Mouse (Mus musculus): ENCODE data around the gene Heg1. TPM values are rescaled to one million over a fixed set of nuclear protein-coding genes. Genes with fewer than 3 reads are reported as not detected.
A peak's percentile ranks its signal among the peaks of the same experiment; 100 is the strongest.

Heg1 gene
- polyA plus RNA-seq, 1 experiment from 2014 or later: 15.9 TPM

DNA sequence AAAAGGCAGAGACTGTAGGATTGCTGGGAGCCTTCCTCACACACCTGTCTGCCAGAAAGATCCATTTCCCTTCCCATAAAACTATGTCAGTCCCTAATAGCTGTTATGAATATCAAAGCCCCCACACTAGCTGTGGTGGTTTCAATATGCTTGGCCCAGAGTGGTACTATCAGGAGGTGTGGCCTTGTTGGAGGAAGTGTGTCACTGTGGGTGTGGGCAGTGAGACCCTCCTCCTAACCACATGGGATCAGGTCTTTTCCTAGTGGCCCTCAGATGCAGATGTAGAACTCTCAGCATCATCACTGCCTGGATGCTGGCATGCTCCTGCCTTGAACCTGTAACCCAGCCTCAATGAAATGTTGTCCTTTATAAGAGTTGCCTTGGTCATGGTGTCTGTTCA lies 2.5 kb upstream of the Heg1 start:
- ATAC-seq (ENCODE audit: low FRiP score, low TSS enrichment) (no peak), DNase-seq (no peak)
- no peak overlapping the region for H3K4me3 ChIP-seq (replicated peaks; ENCODE audit: low read depth, low read length)
- no peaks in the 10 kb centered on the region for H3K27me3 ChIP-seq (ENCODE audit: control insufficient read depth, insufficient read depth, low read length)
- peaks cover 13% of the 10 kb centered on the region for H3K4me1 ChIP-seq (ENCODE audit: control insufficient read depth, insufficient read depth, low read length)
- H3K36me3 ChIP-seq (ENCODE audit: control insufficient read depth, insufficient read depth, low read length): no peaks in the 10 kb centered on the region
- H3K9ac ChIP-seq (replicated peaks; ENCODE audit: low read length): no peak overlapping the region
- no peaks in the 10 kb centered on the region for H3K9me3 ChIP-seq (ENCODE audit: control insufficient read depth, low read length)
- no peak overlapping the region for H3K27ac ChIP-seq (replicated peaks; ENCODE audit: low read depth, low read length)
- H3K4me2 ChIP-seq (ENCODE audit: low read length): no peak overlapping the region

GRCm38 (mm10) chr16:33682651-33683050 lies 1.5 kb upstream of the Heg1 start:
- Histone ChIP-seq H3K36me3 (ENCODE audit: control insufficient read depth, insufficient read depth, low read length) (no peaks in the 10 kb centered on the region), H3K4me3 (replicated peaks; ENCODE audit: low read depth, low read length) (no peak overlapping the region), H3K4me1 (ENCODE audit: control insufficient read depth, insufficient read depth, low read length) (peaks cover 23% of the 10 kb centered on the region), H3K27ac (replicated peaks; ENCODE audit: low read depth, low read length) (no peak overlapping the region), H3K4me2 (ENCODE audit: low read length) (no peak overlapping the region), H3K27me3 (ENCODE audit: control insufficient read depth, insufficient read depth, low read length) (no peaks in the 10 kb centered on the region), H3K9ac (replicated peaks; ENCODE audit: low read length) (no peak overlapping the region), H3K9me3 (ENCODE audit: control insufficient read depth, low read length) (no peaks in the 10 kb centered on the region)
- no peak for DNase-seq
- WGBS: 70% methylated on average over 3 of the region's 3 CpGs
- no peak for ATAC-seq (ENCODE audit: low FRiP score, low TSS enrichment)

DNA sequence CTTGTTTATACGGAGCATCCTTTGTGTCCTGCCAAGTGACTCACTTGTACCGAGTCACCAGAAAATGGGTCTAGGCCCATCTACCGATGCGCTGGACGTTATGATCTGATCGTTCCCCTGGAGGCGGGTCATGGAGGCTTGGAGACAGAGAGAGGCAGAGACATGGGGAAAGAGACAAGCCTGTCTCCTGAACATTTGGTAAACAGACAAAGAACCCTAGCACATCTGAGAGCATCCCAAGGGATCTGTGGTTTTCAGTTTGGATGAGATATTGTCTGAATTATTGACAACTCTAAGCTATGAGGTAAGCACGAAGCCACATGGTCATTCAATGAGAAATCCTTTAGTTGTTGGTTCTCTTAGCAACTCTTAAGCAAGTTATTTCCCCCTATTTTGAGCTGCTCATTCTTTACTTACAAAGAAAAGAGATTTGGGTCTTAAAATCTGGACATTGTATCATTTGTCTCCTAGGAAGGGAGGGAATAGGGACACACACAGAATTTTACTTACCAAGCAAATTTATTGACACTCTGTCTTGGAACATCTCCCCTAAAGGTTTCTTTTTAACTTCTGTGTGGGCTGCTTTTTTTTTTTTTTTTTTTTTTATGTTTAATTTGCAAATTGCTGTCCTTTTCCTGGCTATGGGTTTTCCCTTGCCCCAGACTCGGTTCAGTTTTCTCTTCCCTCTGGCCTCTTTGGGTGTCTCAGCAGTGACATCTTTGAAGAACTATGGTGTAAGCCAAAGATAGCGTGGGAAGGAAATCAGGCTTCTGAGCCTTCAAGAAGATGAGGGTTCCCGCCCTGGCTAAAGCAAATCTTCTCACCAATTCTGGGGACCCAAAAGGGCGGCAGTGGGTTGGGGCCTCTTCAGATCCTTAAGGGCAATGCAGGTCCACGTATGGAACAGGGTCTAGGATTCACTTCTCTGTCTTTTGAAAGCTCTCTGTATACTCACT lies 686 bp upstream of the Heg1 start:
- peak; percentile 18; the same call in 1 of the 2 replicates for ATAC-seq (ENCODE audit: low FRiP score, low TSS enrichment)

DNA sequence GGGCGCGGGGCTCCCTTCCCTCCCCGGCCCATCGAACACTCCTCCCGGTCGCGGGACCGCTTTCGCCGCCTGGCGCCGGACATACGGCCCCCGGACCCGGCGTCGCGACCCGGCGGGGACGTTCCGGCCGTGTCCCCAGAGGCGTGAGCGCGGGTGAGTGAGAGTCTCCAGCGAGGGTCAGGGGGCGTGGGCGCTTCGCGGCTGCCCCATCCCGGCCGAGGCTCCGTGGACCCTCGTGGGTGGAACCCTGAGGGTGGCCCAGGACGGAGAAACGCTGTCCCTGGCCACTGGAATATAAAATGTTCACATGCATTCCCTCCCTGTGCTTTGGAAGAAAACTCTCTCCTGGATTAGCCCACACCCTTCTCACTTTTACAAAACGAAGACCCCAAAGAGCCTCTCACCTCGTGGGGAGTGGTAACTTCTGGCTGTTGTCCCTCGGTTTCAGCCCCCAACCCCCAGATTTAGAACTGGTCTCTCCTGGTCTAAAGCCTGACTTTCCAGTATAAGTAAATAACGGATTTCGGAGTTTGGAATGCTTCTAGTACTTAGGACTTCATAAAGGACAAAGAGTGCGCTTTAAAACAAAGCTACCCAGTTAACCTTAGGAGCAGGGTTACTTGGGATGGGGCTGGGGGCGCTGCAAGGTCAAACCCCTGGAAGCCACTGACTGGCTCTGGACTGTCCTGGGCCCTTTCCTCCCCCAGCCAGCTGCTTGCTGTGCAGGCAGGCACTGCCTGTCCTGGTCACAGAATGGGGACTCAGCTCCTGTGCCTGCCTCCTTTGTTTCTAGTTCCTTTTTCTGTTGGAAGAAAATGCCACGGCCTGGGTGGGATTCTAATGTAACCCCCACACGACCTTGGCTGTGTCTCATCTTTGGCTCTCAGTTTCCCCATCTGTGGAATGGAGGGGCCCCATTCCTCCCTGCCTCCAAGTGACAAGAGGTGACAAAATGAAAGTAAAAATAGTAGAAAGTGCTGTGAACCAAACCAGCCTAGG lies 832 bp downstream of the Heg1 start:
- Histone ChIP-seq H3K4me1 (ENCODE audit: control insufficient read depth, insufficient read depth, low read length) (peaks cover 23% of the 10 kb centered on the region), H3K4me2 (ENCODE audit: low read length) (peak overlapping the region; percentile 92), H3K4me3 (replicated peaks; ENCODE audit: low read depth, low read length) (peak overlapping the region; percentile 77), H3K27me3 (ENCODE audit: control insufficient read depth, insufficient read depth, low read length) (no peaks in the 10 kb centered on the region), H3K9ac (replicated peaks; ENCODE audit: low read length) (peak overlapping the region; percentile 84), H3K27ac (replicated peaks; ENCODE audit: low read depth, low read length) (peak overlapping the region; percentile 73), H3K36me3 (ENCODE audit: control insufficient read depth, insufficient read depth, low read length) (no peaks in the 10 kb centered on the region), H3K9me3 (ENCODE audit: control insufficient read depth, low read length) (no peaks in the 10 kb centered on the region)
- peak; percentile 47 for ATAC-seq (ENCODE audit: low FRiP score, low TSS enrichment)
- DNase-seq: peak; percentile 43
- under 1% methylated on average over 46 of the region's 46 CpGs for WGBS

More for the DNA sequence above, 686 bp upstream of the Heg1 start:
- DNase-seq: no peak
- Histone ChIP-seq H3K27ac (replicated peaks; ENCODE audit: low read depth, low read length) (0 out of 2 replicates have a peak overlapping the region, but pooled peaks have one; percentile 26), H3K9ac (replicated peaks; ENCODE audit: low read length) (peak overlapping the region; percentile 84), H3K4me3 (replicated peaks; ENCODE audit: low read depth, low read length) (peak overlapping the region; percentile 77), H3K4me1 (ENCODE audit: control insufficient read depth, insufficient read depth, low read length) (peaks cover 23% of the 10 kb centered on the region), H3K4me2 (ENCODE audit: low read length) (peak overlapping the region; percentile 92), H3K27me3 (ENCODE audit: control insufficient read depth, insufficient read depth, low read length) (no peaks in the 10 kb centered on the region), H3K9me3 (ENCODE audit: control insufficient read depth, low read length) (no peaks in the 10 kb centered on the region), H3K36me3 (ENCODE audit: control insufficient read depth, insufficient read depth, low read length) (no peaks in the 10 kb centered on the region)
- WGBS: 60% methylated on average over 13 of the region's 13 CpGs

DNA sequence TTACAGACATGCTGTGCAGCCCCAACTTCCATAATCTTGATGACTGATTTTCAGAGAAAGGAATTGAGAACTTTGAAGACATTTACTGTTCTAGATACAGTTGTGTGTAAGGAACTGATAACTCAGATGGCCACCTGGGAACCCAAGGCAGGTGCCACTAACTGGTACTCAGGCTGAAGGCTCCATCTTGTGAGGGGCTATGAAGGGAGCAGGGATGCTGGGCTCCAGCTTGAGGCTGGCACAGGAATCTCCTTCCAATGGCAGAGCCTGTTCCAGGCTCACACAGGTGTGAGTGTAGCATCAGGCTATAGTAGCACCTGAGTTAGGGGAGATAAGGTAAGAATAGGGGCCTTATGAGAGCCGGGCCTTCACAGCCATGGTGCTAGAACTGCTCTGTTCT lies 1.9 kb downstream of the Heg1 start:
- H3K27me3 ChIP-seq (ENCODE audit: control insufficient read depth, insufficient read depth, low read length): no peaks in the 10 kb centered on the region
- no peak for ATAC-seq (ENCODE audit: low FRiP score, low TSS enrichment)
- peak overlapping the region; percentile 84; the same call in 1 of the 2 replicates for H3K9ac ChIP-seq (replicated peaks; ENCODE audit: low read length)
- no peak overlapping the region for H3K27ac ChIP-seq (replicated peaks; ENCODE audit: low read depth, low read length)
- H3K4me2 ChIP-seq (ENCODE audit: low read length): peak overlapping the region; percentile 92
- 61% methylated on average over 1 of the region's 1 CpGs for WGBS
- no peak for DNase-seq
- H3K9me3 ChIP-seq (ENCODE audit: control insufficient read depth, low read length): no peaks in the 10 kb centered on the region
- H3K36me3 ChIP-seq (ENCODE audit: control insufficient read depth, insufficient read depth, low read length): no peaks in the 10 kb centered on the region
- H3K4me3 ChIP-seq (replicated peaks; ENCODE audit: low read depth, low read length): peak overlapping the region; percentile 77
- H3K4me1 ChIP-seq (ENCODE audit: control insufficient read depth, insufficient read depth, low read length): peaks cover 23% of the 10 kb centered on the region

DNA sequence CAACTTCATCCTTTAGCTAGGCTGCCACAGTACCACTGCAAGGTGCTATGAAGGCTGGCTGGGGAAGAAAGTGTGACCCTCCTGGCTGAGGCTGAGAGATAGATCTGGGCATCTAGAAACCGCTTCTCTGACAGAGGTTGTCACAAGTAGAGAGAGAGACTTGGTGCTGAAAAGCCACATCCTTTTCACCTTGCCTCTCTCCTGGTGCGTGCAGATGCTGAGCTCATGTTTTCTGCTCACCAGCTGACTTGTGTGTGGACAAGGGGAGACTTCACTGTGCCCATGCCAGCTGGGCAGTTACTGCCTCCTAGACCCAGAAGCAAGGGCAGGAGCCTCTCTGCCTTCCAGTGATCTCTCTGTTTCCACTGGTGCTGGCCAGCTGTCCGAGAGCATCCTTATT lies 3.6 kb downstream of the Heg1 start:
- Histone ChIP-seq H3K36me3 (ENCODE audit: control insufficient read depth, insufficient read depth, low read length) (no peaks in the 10 kb centered on the region), H3K9me3 (ENCODE audit: control insufficient read depth, low read length) (no peaks in the 10 kb centered on the region), H3K9ac (replicated peaks; ENCODE audit: low read length) (no peak overlapping the region; the same call in 1 of the 2 replicates), H3K4me1 (ENCODE audit: control insufficient read depth, insufficient read depth, low read length) (peaks cover 21% of the 10 kb centered on the region), H3K4me2 (ENCODE audit: low read length) (peak overlapping the region; percentile 92), H3K27me3 (ENCODE audit: control insufficient read depth, insufficient read depth, low read length) (no peaks in the 10 kb centered on the region), H3K27ac (replicated peaks; ENCODE audit: low read depth, low read length) (no peak overlapping the region), H3K4me3 (replicated peaks; ENCODE audit: low read depth, low read length) (no peak overlapping the region)
- WGBS: 76% methylated on average over 3 of the region's 3 CpGs
- DNase-seq (no peak), ATAC-seq (ENCODE audit: low FRiP score, low TSS enrichment) (no peak)

DNA sequence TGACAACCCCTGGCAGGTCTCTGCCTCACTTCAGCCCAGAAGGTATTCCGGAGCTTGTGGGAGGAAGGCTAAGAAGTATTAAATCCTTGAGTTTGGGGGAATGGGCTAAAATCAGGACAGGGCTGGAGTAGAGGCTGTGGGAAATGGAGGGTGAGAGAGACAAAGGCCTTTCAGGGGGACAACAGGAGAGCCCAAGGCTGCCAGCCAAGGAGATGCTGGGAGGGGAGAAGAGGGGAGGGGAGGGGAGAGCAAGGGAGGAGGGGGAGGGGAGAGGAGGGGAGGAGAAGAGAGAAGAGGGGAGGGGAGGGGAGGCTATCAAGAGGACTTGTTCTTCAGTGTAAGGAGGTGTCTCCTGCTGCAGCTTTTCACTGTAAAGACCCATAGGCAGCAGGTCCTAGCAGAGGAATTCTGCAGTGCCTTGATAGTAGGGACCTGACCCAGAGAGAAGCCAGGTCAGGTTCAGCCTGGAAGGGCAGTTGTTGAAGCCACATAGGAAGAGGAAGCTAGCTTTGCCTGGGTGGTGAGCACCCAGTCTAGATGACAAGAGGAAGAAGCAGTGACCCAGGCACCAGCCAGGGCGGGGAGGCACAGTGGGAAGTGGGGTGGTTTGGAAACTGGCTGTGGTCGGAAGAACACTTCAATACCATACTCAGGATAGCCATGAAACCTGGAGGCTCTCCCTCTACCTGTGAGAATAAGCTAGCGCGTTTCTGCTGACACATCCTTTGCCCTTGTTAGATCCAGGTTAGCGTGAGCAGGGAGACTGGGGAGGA lies 7.0 kb downstream of the Heg1 start:
- peaks cover 20% of the 10 kb centered on the region for H3K4me1 ChIP-seq (ENCODE audit: control insufficient read depth, insufficient read depth, low read length)
- H3K27ac ChIP-seq (replicated peaks; ENCODE audit: low read depth, low read length): peak overlapping the region; percentile 26; the same call in 1 of the 2 replicates
- H3K9ac ChIP-seq (replicated peaks; ENCODE audit: low read length): no peak overlapping the region
- no peaks in the 10 kb centered on the region for H3K36me3 ChIP-seq (ENCODE audit: control insufficient read depth, insufficient read depth, low read length)
- no peaks in the 10 kb centered on the region for H3K9me3 ChIP-seq (ENCODE audit: control insufficient read depth, low read length)
- peak; percentile 43 for DNase-seq
- no peak overlapping the region; the same call in 1 of the 2 replicates for H3K4me2 ChIP-seq (ENCODE audit: low read length)
- H3K27me3 ChIP-seq (ENCODE audit: control insufficient read depth, insufficient read depth, low read length): no peaks in the 10 kb centered on the region
- 82% methylated on average over 6 of the region's 6 CpGs for WGBS
- no peak; the same call in 1 of the 2 replicates for ATAC-seq (ENCODE audit: low FRiP score, low TSS enrichment)
- no peak overlapping the region for H3K4me3 ChIP-seq (replicated peaks; ENCODE audit: low read depth, low read length)

- Histone ChIP-seq H3K9me3 (ENCODE audit: control insufficient read depth, low read length) (no peaks in the 10 kb centered on the region), H3K4me1 (ENCODE audit: control insufficient read depth, insufficient read depth, low read length) (peaks cover 23% of the 10 kb centered on the region), H3K27ac (replicated peaks; ENCODE audit: low read depth, low read length) (no peak overlapping the region), H3K4me3 (replicated peaks; ENCODE audit: low read depth, low read length) (no peak overlapping the region), H3K27me3 (ENCODE audit: control insufficient read depth, insufficient read depth, low read length) (no peaks in the 10 kb centered on the region), H3K4me2 (ENCODE audit: low read length) (no peak overlapping the region), H3K9ac (replicated peaks; ENCODE audit: low read length) (no peak overlapping the region), H3K36me3 (ENCODE audit: control insufficient read depth, insufficient read depth, low read length) (no peaks in the 10 kb centered on the region)
- no peak for ATAC-seq (ENCODE audit: low FRiP score, low TSS enrichment)
- no peak for DNase-seq
- 93% methylated on average over 1 of the region's 1 CpGs for WGBS
Measured at GRCm38 (mm10) chr16:33693553-33693952, 9.4 kb downstream of the Heg1 start.
